Mouse (Mus musculus): ENCODE measurements around the gene Brms1l.

DNA sequence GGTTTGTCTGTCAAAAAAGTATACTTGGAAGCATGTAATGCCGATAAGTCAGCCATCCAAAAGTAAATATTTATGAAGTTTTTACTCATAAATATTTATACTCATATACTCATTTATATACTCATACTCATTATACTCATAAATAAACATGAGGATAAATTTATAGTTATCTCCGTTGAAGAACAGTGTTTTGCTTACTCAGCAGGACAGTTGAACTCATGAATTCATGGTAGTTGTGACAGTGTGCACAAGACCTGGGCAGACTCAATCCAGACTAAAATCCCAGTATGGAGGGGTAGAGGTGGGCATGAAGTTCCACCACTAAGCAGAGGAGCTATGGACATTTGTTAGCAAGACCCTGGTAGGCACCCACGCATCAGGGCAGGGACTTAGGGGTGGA, 1.4 kb downstream of the Brms1l start:
- TF ChIP-seq CTCF (IDR thresholded peaks at IDR 0.05; ENCODE audit: borderline replicate concordance, control insufficient read depth, extremely low read depth, insufficient read depth, low read length, poor library complexity) = no peak
- no peak for TF ChIP-seq POLR2A (IDR thresholded peaks at IDR 0.05; ENCODE audit: control insufficient read depth, extremely low read depth, insufficient read depth, low read length, poor library complexity)
